Mouse (Mus musculus) megakaryocyte, embryonic 14.5 days (primary cell): ENCODE data around the gene Tmem223.

ENCODE experiments used
- FLI1 ChIP-seq: IDR thresholded peaks from 2 replicates; pipeline ENCODE4 v1.6.1; 2012; ENCODE audit warnings: low read length, inconsistent platforms, mixed read lengths
- GATA1 ChIP-seq: IDR thresholded peaks from 3 replicates; pipeline ENCODE4 v1.6.1; 2012; ENCODE audit warnings: mixed read lengths, low read length, inconsistent platforms, borderline replicate concordance

- TF ChIP-seq GATA1 (no peak), FLI1 (no peak)
These were observed 46.2 kb downstream of the Tmem223 start for GRCm38 (mm10) chr19:8817001-8817400.
